Mouse (Mus musculus): ENCODE measurements around the gene Inpp5b. TPM values are rescaled to one million over a fixed set of nuclear protein-coding genes. Genes with fewer than 3 reads are reported as not detected.

The Inpp5b gene
- polyA plus RNA-seq, 1 experiment from 2014 or later: 30.4 TPM

DNA sequence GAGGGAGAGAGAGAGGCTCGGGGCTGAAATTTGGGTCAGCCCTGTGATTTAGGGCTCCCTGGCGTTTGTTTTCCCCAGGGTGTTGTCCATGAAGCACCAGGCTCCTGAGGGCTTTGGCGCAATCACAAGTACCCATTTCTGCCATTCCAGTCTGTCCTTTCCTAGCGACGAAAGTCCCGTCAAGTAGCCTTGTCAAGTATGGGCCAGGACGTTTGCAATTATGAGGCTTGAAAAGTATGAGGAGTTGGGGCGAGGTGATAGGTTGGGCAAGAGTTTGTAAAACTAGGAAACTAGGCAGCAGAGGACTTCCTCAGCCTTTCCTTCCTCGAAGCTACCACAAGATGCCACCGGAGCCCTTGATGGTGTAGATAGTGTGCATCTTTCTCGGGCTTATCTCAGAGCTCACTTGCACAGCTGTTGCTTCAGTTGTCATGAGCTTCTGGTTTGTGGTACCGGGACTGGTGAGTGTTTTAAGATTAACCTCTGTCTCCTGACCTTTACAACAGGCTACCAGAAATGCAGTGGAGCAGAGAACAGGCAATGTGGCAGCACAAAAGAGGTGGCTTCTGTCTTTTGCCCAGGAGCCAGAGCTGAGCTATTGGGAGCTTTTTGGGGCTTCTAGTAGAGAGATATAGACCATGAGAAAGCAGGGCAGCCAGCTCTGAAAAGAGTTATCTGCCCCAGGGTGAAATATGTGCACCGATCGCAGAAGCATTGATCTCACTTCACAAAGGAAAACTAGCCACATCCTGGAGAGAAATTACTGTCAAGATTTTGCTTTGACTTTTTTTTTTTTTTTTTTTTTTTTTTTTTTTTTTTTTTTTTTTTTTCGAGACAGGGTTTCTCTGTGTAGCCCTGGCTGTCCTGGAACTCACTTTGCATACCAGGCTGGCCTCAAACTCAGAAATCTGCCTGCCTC lies 10.9 kb downstream of the Inpp5b start:
- Histone ChIP-seq H3K27ac (no peak overlapping the region), H3K4me2 (replicated peaks) (peak overlapping the region; percentile 97), H3K4me3 (replicated peaks) (peak overlapping the region; percentile 75), H3K9me3 (no peaks in the 10 kb centered on the region), H3K27me3 (peaks cover 12% of the 10 kb centered on the region; the same call in 1 of the 2 replicates), H3K36me3 (0 out of 2 replicates have a peak, but pooled peaks cover 8% of the 10 kb centered on the region), H3K9ac (replicated peaks) (peak overlapping the region; percentile 81), H3K4me1 (replicated peaks) (peaks cover 16% of the 10 kb centered on the region)
- 13% methylated on average over 15 of the region's 15 CpGs for WGBS
- no peak for ATAC-seq

GRCm38 (mm10) chr4:124755526-124755925 lies 13.9 kb downstream of the Inpp5b start:
- WGBS: 76% methylated on average over 7 of the region's 7 CpGs
- Histone ChIP-seq H3K9me3 (no peaks in the 10 kb centered on the region), H3K4me2 (replicated peaks) (no peak overlapping the region), H3K36me3 (peaks cover 5% of the 10 kb centered on the region), H3K27me3 (0 out of 2 replicates have a peak, but pooled peaks cover 2% of the 10 kb centered on the region), H3K4me1 (replicated peaks) (peaks cover 16% of the 10 kb centered on the region), H3K27ac (no peak overlapping the region), H3K4me3 (replicated peaks) (no peak overlapping the region), H3K9ac (replicated peaks) (no peak overlapping the region)
- no peak for ATAC-seq

- Histone ChIP-seq H3K27me3 (no peaks in the 10 kb centered on the region), H3K4me2 (replicated peaks) (no peak overlapping the region), H3K9me3 (no peaks in the 10 kb centered on the region), H3K4me1 (replicated peaks) (no peaks in the 10 kb centered on the region), H3K4me3 (replicated peaks) (no peak overlapping the region), H3K9ac (replicated peaks) (no peak overlapping the region), H3K27ac (no peak overlapping the region), H3K36me3 (peaks cover 5% of the 10 kb centered on the region)
- 96% methylated on average over 7 of the region's 7 CpGs for WGBS
- ATAC-seq: no peak
Measured at GRCm38 (mm10) chr4:124759305-124759811, 17.7 kb downstream of the Inpp5b start.

- Histone ChIP-seq H3K4me2 (replicated peaks) (no peak overlapping the region), H3K9ac (replicated peaks) (no peak overlapping the region), H3K4me3 (replicated peaks) (no peak overlapping the region), H3K27ac (no peak overlapping the region), H3K4me1 (replicated peaks) (no peaks in the 10 kb centered on the region), H3K9me3 (no peaks in the 10 kb centered on the region), H3K27me3 (no peaks in the 10 kb centered on the region), H3K36me3 (peaks cover 5% of the 10 kb centered on the region)
- no peak for ATAC-seq
- 73% methylated on average over 1 of the region's 1 CpGs for WGBS
Measured at GRCm38 (mm10) chr4:124761201-124761600, 19.6 kb downstream of the Inpp5b start.

DNA sequence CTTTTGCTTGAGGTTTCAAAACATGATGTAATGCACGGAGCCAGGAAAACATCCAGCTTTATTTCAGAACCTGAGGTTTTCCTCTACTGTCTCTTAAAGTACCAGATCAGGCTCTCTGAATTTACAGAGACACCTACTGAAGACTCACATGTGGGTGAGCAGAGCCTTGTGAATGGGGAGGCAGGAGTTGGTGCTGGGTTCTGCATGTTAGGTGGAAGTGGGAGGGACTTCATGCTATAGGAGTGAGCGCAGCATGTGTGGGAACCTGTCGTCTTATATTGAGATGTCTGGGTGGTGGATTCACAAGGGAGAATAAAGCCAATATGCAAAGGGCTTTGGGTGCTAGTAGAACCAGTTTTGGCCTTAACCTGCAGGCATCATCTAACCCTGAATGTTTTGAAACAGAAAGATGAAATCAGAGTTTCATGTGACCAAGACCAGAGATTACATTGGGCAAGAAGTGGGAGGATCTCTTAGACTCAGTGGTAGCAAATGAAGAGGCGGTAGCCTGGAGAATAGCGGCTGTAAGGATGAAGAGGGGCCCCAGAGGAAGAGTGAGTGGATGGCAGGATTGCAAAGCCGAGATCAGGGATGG lies 21.3 kb downstream of the Inpp5b start:
- ATAC-seq: no peak
- Histone ChIP-seq H3K9ac (replicated peaks) (no peak overlapping the region), H3K36me3 (peaks cover 5% of the 10 kb centered on the region), H3K9me3 (no peaks in the 10 kb centered on the region), H3K4me1 (replicated peaks) (no peaks in the 10 kb centered on the region), H3K4me2 (replicated peaks) (no peak overlapping the region), H3K27ac (no peak overlapping the region), H3K27me3 (no peaks in the 10 kb centered on the region), H3K4me3 (replicated peaks) (no peak overlapping the region)
- 93% methylated on average over 6 of the region's 6 CpGs for WGBS

- Histone ChIP-seq H3K27me3 (no peaks in the 10 kb centered on the region), H3K4me2 (replicated peaks) (no peak overlapping the region), H3K27ac (no peak overlapping the region), H3K9ac (replicated peaks) (no peak overlapping the region), H3K4me1 (replicated peaks) (no peaks in the 10 kb centered on the region), H3K36me3 (no peaks in the 10 kb centered on the region), H3K4me3 (replicated peaks) (no peak overlapping the region), H3K9me3 (no peaks in the 10 kb centered on the region)
- ATAC-seq: no peak
- WGBS: 91% methylated on average over 23 of the region's 23 CpGs
Measured at GRCm38 (mm10) chr4:124765802-124766565, 24.3 kb downstream of the Inpp5b start.

DNA sequence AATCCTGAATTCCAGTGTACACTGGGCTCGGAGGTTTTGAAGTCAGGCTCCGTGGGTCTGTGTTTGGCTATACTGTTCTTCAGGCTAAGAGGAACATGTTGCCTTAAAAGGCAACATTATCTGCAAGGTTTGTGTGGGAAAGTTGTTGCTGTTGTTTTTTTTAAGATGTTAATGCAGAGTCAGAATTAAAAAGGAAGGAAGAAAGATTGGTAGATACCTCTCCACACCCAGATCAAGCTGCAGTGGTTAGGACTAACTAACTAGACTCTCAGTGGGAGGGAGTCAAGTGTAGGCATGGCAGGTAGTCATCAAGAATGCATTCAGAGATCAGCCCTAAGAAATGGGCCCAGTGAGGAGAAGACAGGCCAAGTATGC lies 24.9 kb downstream of the Inpp5b start:
- Histone ChIP-seq H3K4me1 (replicated peaks) (no peaks in the 10 kb centered on the region), H3K4me3 (replicated peaks) (no peak overlapping the region), H3K27me3 (no peaks in the 10 kb centered on the region), H3K4me2 (replicated peaks) (no peak overlapping the region), H3K36me3 (no peaks in the 10 kb centered on the region), H3K9me3 (no peaks in the 10 kb centered on the region), H3K27ac (no peak overlapping the region), H3K9ac (replicated peaks) (no peak overlapping the region)
- 95% methylated on average over 2 of the region's 2 CpGs for WGBS
- no peak for ATAC-seq

- Histone ChIP-seq H3K9ac (replicated peaks) (no peak overlapping the region), H3K4me2 (replicated peaks) (no peak overlapping the region), H3K27ac (no peak overlapping the region), H3K9me3 (no peaks in the 10 kb centered on the region), H3K27me3 (no peaks in the 10 kb centered on the region), H3K4me1 (replicated peaks) (no peaks in the 10 kb centered on the region), H3K36me3 (no peaks in the 10 kb centered on the region), H3K4me3 (replicated peaks) (no peak overlapping the region)
- 88% methylated on average over 13 of the region's 13 CpGs for WGBS
- ATAC-seq: no peak
Measured at GRCm38 (mm10) chr4:124768963-124769591, 27.4 kb downstream of the Inpp5b start.

- Histone ChIP-seq H3K4me1 (replicated peaks) (no peaks in the 10 kb centered on the region), H3K27me3 (no peaks in the 10 kb centered on the region), H3K4me3 (replicated peaks) (no peak overlapping the region), H3K27ac (no peak overlapping the region), H3K9me3 (no peaks in the 10 kb centered on the region), H3K36me3 (no peaks in the 10 kb centered on the region), H3K9ac (replicated peaks) (no peak overlapping the region), H3K4me2 (replicated peaks) (no peak overlapping the region)
- no peak for ATAC-seq
- WGBS: 77% methylated on average over 5 of the region's 5 CpGs
Measured at GRCm38 (mm10) chr4:124770624-124771023, 29.0 kb downstream of the Inpp5b start.

- Histone ChIP-seq H3K4me1 (replicated peaks) (no peaks in the 10 kb centered on the region), H3K36me3 (no peaks in the 10 kb centered on the region), H3K4me3 (replicated peaks) (no peak overlapping the region), H3K4me2 (replicated peaks) (no peak overlapping the region), H3K9ac (replicated peaks) (no peak overlapping the region), H3K9me3 (no peaks in the 10 kb centered on the region), H3K27me3 (no peaks in the 10 kb centered on the region), H3K27ac (no peak overlapping the region)
- 56% methylated on average over 4 of the region's 4 CpGs for WGBS
- no peak for ATAC-seq
Measured at GRCm38 (mm10) chr4:124772125-124772524, 30.5 kb downstream of the Inpp5b start.

- H3K4me2 ChIP-seq (replicated peaks): no peak overlapping the region
- no peak overlapping the region for H3K27ac ChIP-seq
- H3K4me1 ChIP-seq (replicated peaks): no peaks in the 10 kb centered on the region
- no peak for ATAC-seq
- no peak overlapping the region for H3K4me3 ChIP-seq (replicated peaks)
- no peaks in the 10 kb centered on the region for H3K27me3 ChIP-seq
- H3K36me3 ChIP-seq: no peaks in the 10 kb centered on the region; the same call in 1 of the 2 replicates
- no peak overlapping the region for H3K9ac ChIP-seq (replicated peaks)
- 88% methylated on average over 2 of the region's 2 CpGs for WGBS
- H3K9me3 ChIP-seq: no peaks in the 10 kb centered on the region
Measured at GRCm38 (mm10) chr4:124773449-124773848, 31.8 kb downstream of the Inpp5b start.
